Mouse (Mus musculus): ENCODE data around the gene Morc1.

Gene Morc1

DNA sequence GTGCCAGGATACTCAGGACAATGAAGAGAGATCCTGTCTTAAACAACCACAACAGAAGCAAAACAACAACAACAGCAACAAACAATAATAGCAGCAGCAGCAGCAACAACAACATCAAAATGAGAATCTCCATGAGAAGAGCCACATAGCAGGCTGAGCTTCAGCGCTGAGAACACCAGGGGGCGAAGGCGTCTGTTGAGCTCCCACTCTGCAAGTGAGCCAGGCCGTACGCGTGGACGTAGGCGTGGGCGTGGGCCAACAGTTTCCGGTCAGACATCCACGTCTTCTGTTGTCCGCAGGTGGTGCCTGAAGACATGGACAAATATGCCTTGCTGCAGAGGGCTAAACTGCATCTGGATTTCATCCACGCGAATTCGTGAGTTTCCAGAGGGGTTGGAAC lies at the start of gene Morc1:
Gene Morc1 (plus strand): TSS at position 211 of the 400 bp plus-strand sequence.
- no peak for DNase-seq (ENCODE audit: low spot score)

DNA sequence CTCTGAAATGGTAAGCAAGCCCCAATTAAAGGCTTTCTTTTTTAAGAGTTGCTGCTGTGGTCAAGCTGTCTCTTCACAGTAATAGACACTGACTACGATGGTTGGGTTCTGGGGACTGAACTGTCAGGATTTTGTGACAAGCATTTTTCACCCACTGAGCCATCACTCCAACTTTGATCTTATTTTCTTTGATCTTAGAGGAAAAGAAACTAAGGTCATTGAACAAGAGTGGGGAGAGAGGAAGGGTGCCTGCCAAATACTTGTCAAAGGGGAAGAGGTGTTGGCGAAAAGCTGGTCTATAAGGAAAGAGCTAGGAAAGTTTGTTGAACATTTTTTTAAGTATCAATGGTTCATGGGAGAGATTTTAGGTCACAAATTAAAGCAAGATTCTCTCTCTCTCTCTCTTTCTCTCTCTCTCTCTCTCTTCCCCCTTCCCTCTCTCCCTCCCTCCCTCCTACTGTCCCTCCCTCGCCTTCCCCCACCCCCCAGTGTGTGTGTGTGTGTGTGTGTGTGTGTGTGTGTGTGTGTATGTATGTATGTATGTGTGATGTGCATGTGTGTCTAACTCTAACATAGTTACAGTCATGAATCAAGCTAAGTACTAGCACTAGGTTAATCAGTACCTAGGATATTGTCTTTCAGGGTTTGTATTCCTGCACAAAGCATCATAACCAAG lies 47.3 kb upstream of the Morc1 start:
- DNase-seq (ENCODE audit: low spot score), result no peak

DNA sequence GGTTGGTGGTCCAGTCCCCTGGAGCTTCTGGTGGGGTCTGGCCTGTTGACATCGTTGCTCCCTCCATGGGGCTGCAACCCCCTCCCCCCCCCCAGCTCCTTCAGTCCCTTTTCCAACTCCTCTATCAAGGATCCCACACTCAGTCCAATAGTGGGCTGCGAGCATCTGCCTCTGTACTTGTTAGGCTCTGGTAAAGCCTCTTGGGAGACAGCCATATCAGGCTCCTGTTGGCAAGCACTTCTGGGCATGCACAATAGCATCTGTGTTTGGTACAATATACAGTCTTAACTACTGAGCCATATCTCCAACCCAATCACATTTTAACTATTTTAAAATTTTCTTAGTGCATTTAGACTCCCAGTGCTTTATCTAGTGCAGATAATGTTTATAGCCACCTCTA lies 44.1 kb upstream of the Morc1 start:
- no peak for DNase-seq (ENCODE audit: low spot score)

DNA sequence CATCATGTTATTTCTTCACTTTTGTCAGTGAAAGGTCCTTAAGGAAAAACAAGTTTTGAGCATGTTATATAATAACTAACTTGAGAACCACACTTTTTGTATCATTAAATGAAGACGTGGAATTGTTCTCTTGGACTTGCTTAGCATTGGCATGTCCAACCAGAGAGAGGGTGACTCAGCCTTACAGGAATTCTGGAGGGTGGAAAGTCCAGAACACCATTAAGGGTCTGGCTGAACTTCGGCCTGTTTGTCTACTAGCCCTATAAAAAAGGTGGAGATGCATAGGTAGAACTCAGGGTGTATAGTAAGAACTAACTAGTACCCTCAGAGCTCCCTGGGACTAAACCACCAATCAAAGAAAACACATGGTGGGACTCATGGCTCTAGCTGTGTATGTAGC lies 35.8 kb upstream of the Morc1 start:
- DNase-seq (ENCODE audit: low spot score), result no peak

DNA sequence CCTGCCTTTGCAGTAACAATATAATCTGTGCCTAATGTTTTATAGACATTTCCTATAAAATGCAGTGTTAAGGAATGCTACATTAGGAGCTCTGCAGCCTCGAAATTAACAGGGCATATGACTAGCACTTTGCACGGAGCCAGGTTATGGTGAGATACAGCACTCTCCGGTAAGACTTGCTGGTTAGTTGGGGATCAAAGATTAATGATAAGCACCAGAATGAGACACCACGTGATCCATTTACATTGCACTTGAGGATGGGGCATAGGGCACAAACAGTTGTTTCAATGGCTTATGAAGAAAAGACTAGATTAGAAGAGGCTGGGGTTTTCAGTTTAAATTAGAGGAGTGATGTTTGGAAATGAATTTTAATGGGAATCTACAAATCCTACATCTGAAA lies 28.1 kb upstream of the Morc1 start:
- DNase-seq (ENCODE audit: low spot score), result no peak

DNA sequence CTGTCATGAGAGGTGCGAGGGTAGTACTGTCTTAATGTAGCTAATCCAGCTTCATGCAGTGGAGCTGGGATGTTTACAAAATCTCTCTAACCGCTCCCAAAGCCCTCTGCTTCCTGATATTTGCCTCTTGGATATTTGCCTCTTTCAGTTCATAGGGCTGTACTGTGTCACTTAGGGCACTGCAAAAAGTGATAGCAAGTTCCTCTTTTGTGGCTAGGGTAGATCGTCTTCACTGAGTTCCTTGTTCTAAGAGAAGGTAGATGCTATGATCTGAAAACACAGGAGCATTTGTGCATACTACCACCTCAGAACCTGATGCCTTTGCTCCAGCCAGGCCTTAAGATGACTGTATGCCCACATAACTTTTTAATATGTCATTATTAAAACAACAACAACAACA lies 27.6 kb upstream of the Morc1 start:
- no peak for DNase-seq (ENCODE audit: low spot score)

DNA sequence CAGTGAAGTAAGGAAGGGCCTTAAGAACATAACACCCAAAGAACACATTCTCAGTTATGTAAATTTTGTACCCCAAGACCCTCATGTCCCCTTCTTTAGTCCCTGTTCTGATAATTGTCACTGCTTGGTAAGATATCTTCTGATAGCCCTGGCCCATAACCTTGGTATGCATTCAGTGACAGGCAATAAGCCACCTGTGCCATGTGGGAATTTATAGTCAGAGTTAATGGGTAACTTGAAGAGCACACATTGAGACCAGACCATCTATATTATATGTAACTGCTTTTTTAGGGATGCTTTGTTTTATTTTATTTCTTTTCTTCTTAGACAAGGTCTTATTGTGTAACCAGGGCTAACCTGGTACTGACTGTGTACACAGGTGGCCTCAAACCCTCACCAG lies 27.0 kb upstream of the Morc1 start:
- DNase-seq (ENCODE audit: low spot score), result no peak

DNA sequence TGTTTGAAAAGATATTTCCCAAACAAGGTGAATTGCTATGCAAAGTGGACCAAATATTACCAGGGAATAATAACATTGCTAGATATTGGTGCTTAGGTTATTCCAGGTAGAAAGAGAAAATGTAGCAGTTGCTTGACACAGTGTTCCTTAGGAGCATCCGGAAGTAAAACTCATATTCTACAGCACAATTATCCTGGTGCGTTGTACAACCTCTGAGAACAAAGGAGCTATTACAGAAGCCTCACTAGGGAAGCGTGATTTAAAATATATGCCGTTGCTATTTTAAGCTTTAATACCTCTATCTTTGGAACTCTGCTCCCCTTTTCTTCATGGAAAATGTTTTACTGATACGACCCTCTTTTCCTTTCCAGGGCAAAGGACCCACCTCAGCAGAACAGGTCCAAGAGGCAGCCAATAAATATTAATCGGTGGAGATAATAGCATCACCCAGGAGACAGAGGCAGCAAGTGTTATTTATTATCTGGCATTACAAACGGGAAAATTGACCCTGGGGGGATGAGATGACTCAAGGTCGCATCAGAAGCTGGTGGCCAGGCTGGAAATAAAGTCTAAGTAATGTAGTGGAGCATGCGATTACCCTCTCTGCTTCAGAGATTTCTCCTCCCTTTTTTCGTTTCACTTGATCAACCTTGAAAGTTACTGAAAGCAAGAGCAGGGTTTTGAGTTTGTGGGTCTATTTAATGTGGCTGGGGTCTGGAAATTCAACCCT lies 25.2 kb upstream of the Morc1 start:
- DNase-seq (ENCODE audit: low spot score), result no peak

DNA sequence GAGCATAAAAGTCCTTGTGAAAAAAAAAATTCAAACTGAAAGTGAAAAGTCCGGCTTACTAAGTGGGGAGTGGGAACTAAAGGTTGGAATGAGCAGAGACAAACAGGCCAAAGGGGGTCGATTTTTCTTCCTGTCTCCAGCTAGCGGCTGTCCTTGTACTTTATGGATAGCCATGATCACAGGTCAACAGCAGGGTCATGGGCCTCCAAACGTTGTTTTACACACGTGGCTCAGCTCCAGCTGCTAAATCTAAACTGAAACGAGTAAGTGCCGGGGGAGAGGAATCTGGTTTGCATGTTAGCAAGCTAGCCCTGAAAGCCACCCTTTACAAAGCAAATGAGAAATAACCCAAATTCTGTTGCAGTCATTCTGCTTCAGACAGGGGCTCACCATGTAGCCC lies 21.5 kb upstream of the Morc1 start:
- DNase-seq (ENCODE audit: low spot score), result no peak

DNA sequence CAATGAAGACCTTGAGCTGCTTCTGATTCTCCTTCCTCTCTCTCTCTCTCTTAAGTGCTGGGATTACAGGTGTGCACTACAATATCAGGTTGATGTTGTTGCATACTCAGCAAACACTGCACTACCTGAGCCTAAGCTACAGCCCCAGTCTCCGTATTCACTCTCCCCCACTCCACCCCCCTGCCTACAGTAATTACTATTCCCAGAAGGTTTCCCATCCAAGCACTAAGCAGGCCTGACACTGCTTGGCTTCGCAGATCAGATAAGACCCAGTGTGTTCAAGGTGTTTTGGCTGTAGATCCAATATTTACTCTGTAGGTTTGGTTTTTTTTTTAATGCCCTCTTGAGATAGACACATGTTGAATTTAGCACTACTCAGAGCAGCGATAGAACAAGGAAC lies 20.9 kb upstream of the Morc1 start:
- DNase-seq (ENCODE audit: low spot score), result no peak

DNA sequence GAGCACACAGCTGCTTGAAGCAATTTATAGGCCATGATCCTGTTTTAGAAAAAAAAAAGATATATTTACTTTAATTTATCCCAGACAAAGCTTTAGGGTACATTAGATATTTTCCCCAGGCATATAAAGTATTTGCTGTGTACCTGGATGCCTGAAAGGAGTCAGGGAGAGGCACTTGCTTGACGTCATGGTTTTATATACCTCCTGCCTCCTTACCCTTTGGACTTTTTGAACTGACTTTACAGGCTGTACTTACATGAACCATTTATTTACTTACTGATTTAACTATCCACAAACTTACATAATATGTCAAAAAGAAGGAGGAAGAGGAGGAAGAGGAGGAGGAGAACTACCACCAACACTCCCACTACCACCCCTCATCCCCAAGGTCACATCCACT lies 18.8 kb upstream of the Morc1 start, which contains the start of gene Gm5485:
Gene Gm5485 (minus strand): TSS at position 171 of the 400 bp plus-strand sequence.
- no peak for DNase-seq (ENCODE audit: low spot score)

DNA sequence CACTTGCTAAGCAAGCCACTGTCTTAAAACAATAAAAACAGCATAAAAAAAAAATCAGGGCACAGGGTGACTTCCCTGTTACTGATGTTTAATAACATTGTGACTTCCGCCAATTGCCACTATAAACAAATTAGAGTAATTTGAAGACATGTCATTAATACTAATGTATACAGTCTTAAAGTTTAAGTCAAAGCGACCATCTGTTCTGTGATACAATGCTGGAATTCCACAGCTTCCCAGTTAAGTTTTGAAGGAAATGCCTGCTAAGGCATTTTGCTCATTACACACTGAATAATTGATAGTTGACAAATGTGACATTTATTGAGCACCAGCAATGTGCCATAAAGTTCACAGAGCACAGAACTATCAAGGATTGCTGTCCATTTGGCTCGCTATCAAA lies 12.5 kb upstream of the Morc1 start:
- no peak for DNase-seq (ENCODE audit: low spot score)

DNA sequence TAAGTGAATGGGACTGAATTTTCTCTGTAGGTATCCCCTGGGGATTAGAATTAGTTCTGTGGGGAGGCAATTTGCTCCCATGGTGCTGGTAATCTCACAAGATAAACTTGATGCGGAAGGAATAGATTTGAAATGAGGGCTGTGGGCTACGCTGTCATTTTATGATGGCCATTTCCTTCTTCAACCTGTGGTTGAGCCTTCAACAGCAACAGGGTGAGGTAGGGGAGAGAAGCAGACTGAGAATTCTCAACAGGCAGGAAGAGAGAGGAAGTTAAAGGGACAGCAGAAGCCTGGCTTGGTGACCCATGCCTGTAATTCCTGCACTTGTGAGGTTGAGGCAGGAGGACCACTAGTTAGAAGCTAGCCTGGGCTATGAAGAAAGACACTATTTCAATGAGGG lies 12.0 kb upstream of the Morc1 start:
- DNase-seq (ENCODE audit: low spot score), result no peak

DNA sequence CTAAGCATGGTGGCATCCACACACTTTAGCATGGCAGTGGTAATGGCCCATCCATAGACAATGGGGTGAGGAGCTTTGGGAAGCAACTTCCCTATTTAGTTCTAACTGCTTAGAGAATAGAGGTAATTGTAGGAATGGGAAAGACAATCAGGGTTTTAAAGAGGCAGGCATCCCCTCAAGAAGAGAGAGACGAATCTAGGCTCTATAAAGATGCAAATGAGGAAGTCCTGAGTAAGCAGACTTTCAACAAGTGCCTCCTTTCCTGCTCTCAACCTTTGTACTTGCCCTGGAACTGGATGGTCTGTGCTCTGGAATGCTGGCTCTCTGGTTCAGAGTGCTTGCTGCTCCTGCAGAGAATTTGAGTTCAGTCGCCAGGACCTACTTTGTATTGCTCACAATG lies 8.5 kb upstream of the Morc1 start:
- no peak for DNase-seq (ENCODE audit: low spot score)

DNA sequence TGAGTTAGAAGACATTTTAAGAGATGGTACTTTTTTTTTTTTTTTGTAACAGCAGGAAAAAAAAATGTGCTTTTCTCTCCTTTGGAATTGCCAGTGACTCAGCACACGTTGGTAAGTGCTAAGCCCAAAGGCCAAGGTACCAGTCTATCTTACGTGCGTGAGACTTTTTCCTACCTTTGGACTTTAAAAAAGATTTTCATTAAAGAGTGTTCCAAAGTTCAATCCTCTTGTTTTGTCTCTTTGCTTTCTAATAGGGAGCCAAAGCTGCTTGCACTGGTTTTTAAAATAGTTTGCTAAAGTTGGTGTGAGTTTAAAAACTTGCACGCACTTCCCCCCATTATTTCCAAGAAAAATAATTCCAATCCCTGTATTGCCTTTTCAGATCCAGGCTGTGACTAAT lies 7.0 kb upstream of the Morc1 start:
- DNase-seq (ENCODE audit: low spot score), result no peak

DNA sequence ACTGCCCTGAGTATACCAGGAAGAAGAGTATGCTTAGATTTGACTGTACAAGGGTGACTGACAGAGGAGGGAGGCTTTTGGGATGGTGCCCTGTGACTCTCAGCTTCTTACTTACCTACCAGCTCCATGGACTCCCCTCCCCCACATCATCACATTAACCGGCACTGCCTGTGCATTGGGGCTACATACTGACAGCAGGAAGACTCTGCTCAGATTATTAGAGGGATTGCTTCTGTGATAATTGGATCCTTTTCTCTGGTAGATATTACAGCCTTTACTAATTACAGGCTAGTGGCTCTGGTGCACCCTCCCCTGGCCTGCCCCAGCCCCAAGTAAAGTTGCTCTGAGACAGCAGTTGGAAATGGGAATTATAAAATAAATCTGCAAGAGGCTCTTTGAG lies 1.6 kb upstream of the Morc1 start:
- DNase-seq (ENCODE audit: low spot score), result peak; percentile 25

DNA sequence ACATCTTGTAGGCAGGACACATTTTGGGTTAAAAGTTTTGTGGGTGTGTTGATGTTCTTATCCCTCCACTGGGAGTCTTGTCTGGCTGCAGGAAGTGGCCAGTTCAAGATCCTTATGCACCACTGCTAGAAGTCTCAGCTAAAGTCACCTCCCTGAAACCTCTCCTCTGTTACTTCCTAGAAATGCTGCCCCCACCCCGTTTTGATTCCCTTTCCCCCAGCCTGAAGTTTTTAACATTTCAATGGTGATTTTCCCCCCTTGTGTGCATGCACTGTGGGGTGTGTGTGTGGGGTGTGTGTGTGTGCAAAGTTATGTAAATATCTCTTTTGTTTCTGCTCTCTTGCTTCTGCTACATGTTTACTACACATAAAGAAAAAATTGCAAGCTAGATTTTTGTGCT lies 4.4 kb downstream of the Morc1 start:
- DNase-seq (ENCODE audit: low spot score), result no peak

DNA sequence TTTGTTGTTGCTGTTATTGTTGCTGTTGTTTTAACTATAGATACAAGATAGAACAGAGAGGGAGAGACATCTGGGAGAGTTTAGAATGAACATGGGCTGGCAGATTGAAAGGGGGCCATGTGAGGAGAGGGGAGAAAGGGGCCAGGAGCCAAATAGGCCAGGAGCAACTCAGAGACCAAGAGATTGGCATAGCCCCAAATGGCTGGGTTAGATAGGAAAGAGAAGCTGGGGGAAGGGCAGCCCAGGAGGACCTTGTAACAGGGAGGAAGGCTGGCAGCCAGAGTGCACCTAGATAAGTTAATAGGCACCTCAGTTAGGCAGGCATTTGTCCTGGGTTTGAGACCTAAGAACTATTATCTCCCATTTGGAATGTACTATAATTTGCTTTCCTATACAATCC lies 6.4 kb downstream of the Morc1 start:
- no peak for DNase-seq (ENCODE audit: low spot score)

DNA sequence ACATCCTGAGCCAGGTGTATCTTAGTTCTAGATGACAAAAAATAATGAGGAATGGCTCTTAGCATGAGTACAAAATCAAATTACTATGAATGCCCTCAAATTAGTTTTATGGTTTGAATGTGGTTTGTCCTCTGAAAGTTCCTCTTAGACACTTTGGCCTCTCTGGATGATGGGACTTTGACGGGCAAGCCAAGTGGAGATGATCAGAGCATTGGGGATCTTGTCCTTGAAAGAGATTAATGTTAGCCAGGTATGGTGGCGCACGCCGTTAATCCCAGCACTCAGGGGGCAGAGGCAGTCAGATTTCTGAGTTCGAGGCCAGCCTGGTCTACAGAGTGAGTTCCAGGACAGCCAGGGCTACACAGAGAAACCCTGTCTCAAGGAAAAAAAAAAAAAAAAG lies 13.6 kb downstream of the Morc1 start:
- DNase-seq (ENCODE audit: low spot score), result no peak

DNA sequence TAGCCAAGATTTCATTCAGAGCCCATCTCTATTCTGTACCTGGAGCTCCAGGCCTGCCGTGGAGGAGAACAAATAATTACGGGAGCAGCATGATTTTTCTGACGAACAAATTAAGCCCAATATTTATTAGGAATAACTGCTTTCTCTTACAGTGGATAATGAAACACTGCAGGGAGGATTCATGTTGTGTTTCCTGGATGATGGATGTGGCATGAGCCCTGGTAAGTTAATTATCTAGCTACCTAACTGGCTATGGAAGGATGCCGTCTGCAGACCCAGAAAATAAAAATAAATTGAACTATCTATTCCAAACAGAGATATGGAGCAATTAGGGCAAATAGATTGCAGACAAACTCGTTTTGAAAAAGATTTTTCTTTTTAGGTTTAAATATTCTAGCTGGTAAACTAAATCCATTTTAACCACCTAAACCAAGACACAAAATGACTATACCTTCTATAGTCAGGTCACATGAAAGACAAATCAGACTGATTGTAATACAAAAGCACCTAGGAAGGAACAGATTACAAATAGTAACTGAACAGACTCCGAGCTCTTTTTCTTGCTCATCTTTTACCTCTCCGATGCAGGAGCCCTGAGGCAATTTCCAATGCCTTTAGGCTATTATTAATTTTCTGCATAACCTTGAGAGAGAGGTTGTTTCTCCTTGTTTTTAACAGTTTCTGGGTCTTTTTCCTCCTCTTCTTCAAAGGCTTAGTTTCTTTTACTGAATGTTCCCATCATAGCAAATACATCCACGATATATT lies 15.3 kb downstream of the Morc1 start:
- no peak for DNase-seq (ENCODE audit: low spot score)

DNA sequence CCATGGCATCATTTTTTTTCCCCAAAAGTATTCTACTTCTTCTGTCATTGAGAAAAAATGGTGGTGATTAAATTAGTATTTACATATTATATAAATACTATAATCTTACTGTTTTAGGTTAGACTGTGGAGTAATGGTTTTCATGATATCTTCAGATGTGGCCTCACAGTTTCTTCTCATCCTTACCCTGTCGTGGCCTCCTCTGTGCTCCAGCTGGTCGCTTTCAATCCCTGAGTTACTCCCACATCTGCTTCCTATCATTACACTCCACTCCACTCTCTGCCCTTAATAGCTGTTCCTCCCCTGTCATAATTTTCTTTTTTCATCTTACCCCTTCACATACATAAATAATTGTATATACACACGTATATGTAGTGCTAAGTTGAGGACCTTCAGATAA lies 22.2 kb downstream of the Morc1 start:
- no peak for DNase-seq (ENCODE audit: low spot score)

DNA sequence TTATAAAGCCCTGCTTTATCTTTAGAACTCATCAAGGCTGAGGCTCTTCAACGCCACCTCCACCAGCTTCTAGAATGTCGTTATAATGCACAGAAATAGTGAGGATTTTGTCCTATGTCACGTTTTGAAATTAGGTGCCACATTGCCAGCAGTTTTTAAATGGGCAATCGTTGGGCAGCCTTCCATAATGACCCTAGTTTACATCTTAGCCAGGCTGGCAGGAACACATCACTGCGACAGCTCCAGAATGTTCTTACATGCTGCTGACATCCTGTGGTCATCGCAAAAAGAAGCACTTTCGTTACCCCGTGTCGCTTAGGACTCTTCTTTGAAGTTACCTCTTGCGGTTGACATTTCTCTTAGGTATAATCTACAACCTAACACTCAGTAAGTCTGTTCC lies 42.4 kb downstream of the Morc1 start:
- no peak for DNase-seq (ENCODE audit: low spot score)
